Mouse (Mus musculus) Patski (cell line): ENCODE measurements around the gene Exd1. TPM values are rescaled to one million over a fixed set of nuclear protein-coding genes. Genes with fewer than 3 reads are reported as not detected.
A peak's percentile ranks its signal among the peaks of the same experiment; 100 is the strongest.

ENCODE experiments used
- ATAC-seq: fragments of 100-300 bp; one replicate; pipeline ENCODE4 v1.8.0; 2021
- CTCF ChIA-PET: fragments of 350-600 bp; sonication (Branson Sonifier 250); formaldehyde crosslinking; loops from one replicate; lab custom pipeline; 2022; ENCODE audit warnings: inconsistent platforms; lab: Charles Lee
- POLR2A ChIA-PET: fragments of 350-600 bp; sonication (Branson Sonifier 250); formaldehyde crosslinking; loops from one replicate; lab custom pipeline; 2022; ENCODE audit warnings: antibody characterized with exemption, inconsistent platforms; lab: Charles Lee
- DNase-seq: peaks from one replicate; pipeline ENCODE4 v3.0.0-alpha.2; 2011; ENCODE audit warnings: low read depth, low spot score
- H3K27me3 ChIP-seq: fragments of 371-371 bp; one replicate; pipeline ENCODE4 v1.5.1; 2021
- CTCF ChIP-seq: fragments of 100-300 bp; IDR thresholded peaks from one replicate; pipeline ENCODE4 v1.5.1; 2021
- in situ Hi-C: fragments of 300-500 bp; cut with MboI; formaldehyde crosslinking; loops from 3 replicates; pipeline ENCODE4 v1.11.1; 2018; ENCODE audit warnings: low pct_unique_long_range_greater_than_20kb, mixed read lengths
- polyA plus RNA-seq: library from polyadenylated mRNA; unstranded; gene quantifications from one replicate; pipeline ENCODE4 v1.2.3, GENCODE M21; 2021

The Exd1 gene
- 1.7 TPM for polyA plus RNA-seq

GRCm38 (mm10) chr2:119547522-119548370, at the start of gene Exd1, which contains the start of gene Chp1:
Exd1 (minus strand) TSS chr2:119547627.
Chp1 (plus strand) TSS chr2:119547697.
- no peaks in the 10 kb centered on the region for H3K27me3 ChIP-seq
- no peak for TF ChIP-seq CTCF
- ATAC-seq (peak; percentile 90), DNase-seq (peak; percentile 85)
- ChIA-PET POLR2A (interaction anchor here (0.6 to 2.1 kb wide), 4 partner anchors 10 to 46 kb away, joined by 3 to 15 read pairs (median 4); no protein-coding TSS in a partner anchor), CTCF (interaction anchor here (1.0 to 1.3 kb wide), 2 partner anchors 11 to 17 kb away, joined by 3 to 4 read pairs; no protein-coding TSS in a partner anchor)
- in situ Hi-C loops, result no loop called here

DNA sequence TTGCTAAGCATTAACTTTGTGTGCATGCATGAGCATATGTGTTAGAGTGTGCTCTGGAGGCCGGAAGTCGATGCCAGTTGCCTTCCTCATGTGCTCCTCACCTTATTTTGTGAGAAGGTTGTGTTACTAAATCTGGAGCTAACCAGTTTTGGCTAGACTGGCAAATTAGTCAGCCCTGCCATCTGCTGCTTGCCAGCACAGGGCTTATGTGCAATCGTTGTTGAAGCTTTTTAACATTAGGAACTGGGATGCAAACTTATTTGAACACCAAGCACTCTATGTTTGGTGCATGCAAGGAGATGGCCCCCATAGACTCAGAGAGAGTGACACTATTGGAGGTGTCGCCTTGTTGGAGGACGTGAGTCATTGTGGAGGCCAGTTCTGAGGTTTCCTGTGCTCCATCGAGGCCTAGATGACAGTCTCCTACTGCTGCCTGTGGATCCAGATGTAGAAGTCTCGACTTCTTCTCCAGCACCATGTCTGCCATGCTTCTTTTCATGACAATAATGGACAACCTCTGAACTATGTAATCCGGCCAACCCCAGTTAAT, 49.4 kb upstream of the Exd1 start:
- POLR2A ChIA-PET, result no interaction called here
- DNase-seq, result no peak
- CTCF ChIA-PET, result no interaction called here

DNA sequence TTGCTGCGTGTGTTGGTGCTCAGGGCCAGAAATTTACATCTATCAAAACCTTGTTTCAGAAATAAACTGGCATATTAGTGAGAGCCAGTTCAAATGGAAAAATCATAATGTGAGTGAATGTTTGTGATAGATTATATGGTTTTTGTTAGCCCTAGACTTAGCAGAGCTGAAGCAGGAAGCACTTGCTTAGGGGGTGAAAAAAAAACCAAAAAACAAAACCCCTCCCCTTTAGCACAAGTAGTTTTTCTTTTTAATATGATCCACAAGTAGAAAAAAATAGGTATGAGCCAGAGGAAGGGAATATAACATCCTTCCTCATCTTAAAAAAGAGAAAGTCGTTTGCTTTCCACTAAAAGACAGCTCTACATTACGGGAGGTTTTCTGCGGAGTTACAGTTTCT, 47.9 kb upstream of the Exd1 start:
- no peak for ATAC-seq
- H3K27me3 ChIP-seq, result no peaks in the 10 kb centered on the region
- DNase-seq, result no peak
- ChIA-PET CTCF (interaction anchor here (1.0 to 3.1 kb wide), 3 partner anchors 49 to 71 kb away, joined by 3 to 11 read pairs (median 5); no protein-coding TSS in a partner anchor), POLR2A (interaction anchor here (0.7 to 3.2 kb wide), 3 partner anchors 15 to 280 kb away, joined by 3 to 15 read pairs (median 3); partner anchors contain the start of genes Chp1 and Exd1)
- in situ Hi-C loops, result no loop called here
- TF ChIP-seq CTCF, result no peak

More for the DNA sequence above, 49.4 kb upstream of the Exd1 start:
- TF ChIP-seq CTCF, result no peak
- in situ Hi-C loops, result no loop called here
- H3K27me3 ChIP-seq, result no peaks in the 10 kb centered on the region
- ATAC-seq, result no peak

GRCm38 (mm10) chr2:119594113-119594981, 46.9 kb upstream of the Exd1 start:
- ChIA-PET CTCF (interaction anchor here (1.0 to 3.1 kb wide), 4 partner anchors 45 to 53 kb away, joined by 3 to 11 read pairs (median 4); no protein-coding TSS in a partner anchor), POLR2A (interaction anchor here (0.7 to 3.2 kb wide), 3 partner anchors 16 to 279 kb away, joined by 3 to 15 read pairs (median 3); partner anchors contain the start of genes Chp1 and Exd1)
- ATAC-seq (peak; percentile 83), DNase-seq (peak; percentile 99)
- H3K27me3 ChIP-seq, result no peaks in the 10 kb centered on the region
- in situ Hi-C loops, result no loop called here
- TF ChIP-seq CTCF, result no peak

DNA sequence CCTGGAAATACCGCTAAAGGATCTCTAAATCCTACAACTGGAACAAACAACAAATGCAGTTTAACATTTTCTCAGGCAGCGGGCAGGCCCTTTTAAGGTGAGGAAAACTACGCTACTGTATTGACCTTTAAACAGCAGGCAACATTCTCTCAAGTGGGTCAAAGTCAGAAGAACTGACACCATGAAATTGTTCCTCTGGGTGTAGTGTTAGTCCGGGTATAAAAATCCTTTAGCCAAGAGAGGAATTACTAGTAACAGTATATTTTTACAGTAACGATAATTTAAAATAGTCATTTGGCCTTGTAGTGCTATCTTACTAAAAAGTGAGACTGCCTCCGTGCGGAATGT, 46.3 kb upstream of the Exd1 start:
- ATAC-seq, result no peak
- CTCF ChIA-PET, result interaction anchor here (1.0 to 3.1 kb wide), 3 partner anchors 45 to 52 kb away, joined by 3 to 11 read pairs (median 3); no protein-coding TSS in a partner anchor
- POLR2A ChIA-PET, result interaction anchor here (3.2 kb wide), 1 partner anchor 46 kb away, joined by 15 read pairs; the partner anchor contains the start of genes Chp1 and Exd1
- TF ChIP-seq CTCF, result no peak
- H3K27me3 ChIP-seq, result no peaks in the 10 kb centered on the region
- DNase-seq, result no peak
- in situ Hi-C loops, result no loop called here

- peak; percentile 44 for TF ChIP-seq CTCF
- ChIA-PET CTCF (no interaction called here), POLR2A (no interaction called here)
- H3K27me3 ChIP-seq, result no peaks in the 10 kb centered on the region
- ATAC-seq (no peak), DNase-seq (no peak)
- in situ Hi-C loops, result no loop called here
These were observed 43.8 kb upstream of the Exd1 start for GRCm38 (mm10) chr2:119591247-119591646.

DNA sequence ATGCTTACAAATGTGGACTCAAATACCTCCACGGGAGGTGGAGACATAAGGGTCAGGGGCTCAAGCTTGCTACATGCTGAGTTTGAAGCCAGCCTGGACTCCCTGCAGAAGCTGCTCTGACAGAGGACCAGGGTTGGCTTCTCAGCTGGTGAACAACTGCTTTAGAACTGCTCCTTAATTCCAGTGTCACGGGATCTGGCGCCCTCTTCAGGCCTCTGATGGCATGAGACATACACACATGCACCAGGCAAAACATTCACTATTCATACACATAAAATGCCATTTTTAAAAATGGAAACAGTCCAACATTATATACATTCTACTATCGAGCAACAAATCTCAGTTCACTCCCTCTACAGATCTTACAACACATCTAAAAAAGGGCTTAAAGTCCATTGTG, 40.0 kb upstream of the Exd1 start:
- ChIA-PET POLR2A (no interaction called here), CTCF (interaction anchor here (0.8 to 1.6 kb wide), 3 partner anchors 32 to 49 kb away, joined by 3 to 16 read pairs (median 3); no protein-coding TSS in a partner anchor)
- TF ChIP-seq CTCF, result peak; percentile 93
- ATAC-seq (no peak), DNase-seq (no peak)
- H3K27me3 ChIP-seq, result no peaks in the 10 kb centered on the region
- in situ Hi-C loops, result no loop called here

DNA sequence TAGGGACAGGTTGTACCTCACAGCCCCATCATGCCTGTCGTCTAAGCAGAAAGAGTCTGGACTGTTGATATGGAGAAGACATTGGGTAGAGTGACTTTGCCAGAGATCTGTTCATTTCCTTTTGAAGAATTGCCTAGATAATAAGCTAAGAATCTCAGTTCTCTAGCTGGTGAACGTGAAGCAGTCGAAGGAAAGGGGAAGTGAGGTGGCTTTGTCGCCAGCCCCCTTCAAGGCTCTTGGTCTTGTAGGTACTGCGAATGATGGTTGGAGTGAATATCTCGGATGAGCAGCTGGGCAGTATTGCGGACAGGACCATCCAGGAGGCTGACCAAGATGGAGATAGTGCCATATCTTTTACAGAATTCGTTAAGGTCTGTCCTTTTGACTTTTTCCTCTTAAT, 36.9 kb upstream of the Exd1 start:
- H3K27me3 ChIP-seq, result no peaks in the 10 kb centered on the region
- ChIA-PET CTCF (no interaction called here), POLR2A (interaction anchor here (0.7 kb wide), 1 partner anchor 22 kb away, joined by 3 read pairs; no protein-coding TSS in a partner anchor)
- no peak for DNase-seq
- in situ Hi-C loops, result loop anchor here (5.0 kb wide), 1 partner anchor 42 kb away; no protein-coding TSS in a partner anchor
- TF ChIP-seq CTCF, result no peak
- no peak for ATAC-seq

DNA sequence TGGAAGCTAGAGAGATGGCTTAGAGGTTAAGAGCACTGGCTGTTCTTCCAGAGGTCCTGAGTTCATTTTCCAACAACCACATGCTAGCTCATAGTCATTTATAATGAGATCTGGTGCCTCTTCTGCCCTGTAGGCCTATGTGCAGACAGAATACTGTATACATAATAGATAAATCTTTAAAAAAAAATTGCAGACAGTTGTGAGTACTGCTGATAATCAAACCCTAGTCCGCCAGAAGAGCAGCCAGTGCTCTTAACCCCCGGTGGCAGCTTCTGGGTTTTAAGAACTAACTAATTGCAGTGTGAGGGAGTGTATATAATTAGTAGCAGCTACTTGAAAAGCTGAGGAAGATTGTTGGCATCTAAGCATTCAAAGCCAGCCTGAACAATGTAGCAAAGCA, 36.0 kb upstream of the Exd1 start:
- H3K27me3 ChIP-seq, result no peaks in the 10 kb centered on the region
- no peak for DNase-seq
- CTCF ChIA-PET, result interaction anchor here (1.2 to 1.4 kb wide), 2 partner anchors 11 to 41 kb away, joined by 3 to 4 read pairs; no protein-coding TSS in a partner anchor
- in situ Hi-C loops, result loop anchor here (5.0 kb wide), 1 partner anchor 41 kb away; no protein-coding TSS in a partner anchor
- POLR2A ChIA-PET, result no interaction called here
- no peak for TF ChIP-seq CTCF
- ATAC-seq, result no peak
